Mouse (Mus musculus) stomach, embryonic 14.5 days (tissue): Measurements from ENCODE around the gene Magohb. TPM values are rescaled to one million over a fixed set of nuclear protein-coding genes. Genes with fewer than 3 reads are reported as not detected.
"Not testable (repeated sequence)": the region's sequence is repeated elsewhere in the genome, so short reads cannot be mapped to it uniquely, and the experiment has no call there.

Experiments
- ATAC-seq: fragments of 200-750 bp; cut with Nextera tagmentation; 2 replicates; pipeline ENCODE4 v1.8.0; 2017; ENCODE audit warnings: low read depth, moderate TSS enrichment; ENCODE audit not compliant: insufficient number of reproducible peaks, insufficient read depth, low FRiP score
- H3K27ac ChIP-seq: fragments of 300-500 bp; sonication (generic); 2 replicates; pipeline ENCODE4 v1.5.1; 2014; ENCODE audit warnings: mild to moderate bottlenecking, low read length, moderate library complexity, mixed read lengths
- H3K27me3 ChIP-seq: fragments of 300-500 bp; sonication (generic); 2 replicates; pipeline ENCODE4 v1.6.1; 2014; ENCODE audit warnings: low read length, control low read depth, mixed read lengths; ENCODE audit not compliant: control insufficient read depth, insufficient read depth
- H3K36me3 ChIP-seq: fragments of 300-500 bp; sonication (generic); 2 replicates; pipeline ENCODE4 v1.6.1; 2014; ENCODE audit warnings: mild to moderate bottlenecking, control low read depth, low read length, moderate library complexity, mixed read lengths; ENCODE audit not compliant: control insufficient read depth, insufficient read depth
- H3K4me1 ChIP-seq: fragments of 300-500 bp; sonication (generic); 2 replicates; pipeline ENCODE4 v1.6.1; 2014; ENCODE audit warnings: low read length, control low read depth, mixed read lengths; ENCODE audit not compliant: control insufficient read depth, insufficient read depth
- H3K4me2 ChIP-seq: fragments of 300-500 bp; sonication (generic); replicated peaks from 2 replicates; pipeline ENCODE4 v1.6.1; 2014; ENCODE audit warnings: low read depth, low read length, control low read depth
- H3K4me3 ChIP-seq: fragments of 300-500 bp; sonication (generic); 2 replicates; pipeline ENCODE4 v1.5.1; 2014; ENCODE audit warnings: low read depth, low read length, control low read depth
- H3K9ac ChIP-seq: fragments of 300-500 bp; sonication (generic); replicated peaks from 2 replicates; pipeline ENCODE4 v1.6.1; 2014; ENCODE audit warnings: low read depth, mild to moderate bottlenecking, control low read depth, low read length, moderate library complexity, mixed read lengths
- H3K9me3 ChIP-seq: fragments of 300-500 bp; sonication (generic); 2 replicates; pipeline ENCODE4 v1.6.1; 2016; ENCODE audit warnings: low read depth, low read length, control low read depth; ENCODE audit not compliant: control insufficient read depth
- WGBS: fragments of 180-500 bp; shearing (Covaris S2); extraction: QIAGEN DNeasy Blood & Tissue Kit; methylation state at CpG from one replicate; pipeline ENCODE4 v1.1.7; 2014; 5-methylcytosine and 5-hydroxymethylcytosine counted together
- polyA plus RNA-seq: library from polyadenylated mRNA; unstranded; fragments of >200 nt; fragmentation: Nextera tagmentation; extraction: Ambion mirVana; gene quantifications from 2 replicates; pipeline ENCODE4 v1.2.1, GENCODE M21; 2014

The Magohb gene
- polyA plus RNA-seq, 1 experiment from 2014 or later = 63.1 TPM

- ATAC-seq = no peak
- Histone ChIP-seq H3K27ac (no peak overlapping the region), H3K4me2 (no peak overlapping the region), H3K36me3 (no peaks in the 10 kb centered on the region), H3K4me1 (no peaks in the 10 kb centered on the region), H3K27me3 (no peaks in the 10 kb centered on the region), H3K4me3 (no peak overlapping the region), H3K9me3 (no peaks in the 10 kb centered on the region), H3K9ac (no peak overlapping the region)
- WGBS = 53% methylated on average over 3 of the region's 3 CpGs
These were observed 11.7 kb upstream of the Magohb start for GRCm38 (mm10) chr6:131304776-131305175.

GRCm38 (mm10) chr6:131298531-131298930 lies 5.5 kb upstream of the Magohb start:
- Histone ChIP-seq H3K9ac (no peak overlapping the region), H3K4me1 (no peaks in the 10 kb centered on the region), H3K36me3 (no peaks in the 10 kb centered on the region), H3K4me3 (no peak overlapping the region), H3K27ac (no peak overlapping the region), H3K4me2 (no peak overlapping the region), H3K9me3 (no peaks in the 10 kb centered on the region), H3K27me3 (no peaks in the 10 kb centered on the region)
- ATAC-seq = no peak

- peaks cover 7% of the 10 kb centered on the region; the same call in 1 of the 2 replicates for H3K4me1 ChIP-seq
- H3K27me3 ChIP-seq = no peaks in the 10 kb centered on the region
- no peak for ATAC-seq
- H3K4me3 ChIP-seq = no peak overlapping the region
- H3K36me3 ChIP-seq = no peaks in the 10 kb centered on the region
- no peak overlapping the region for H3K4me2 ChIP-seq
- H3K9me3 ChIP-seq = no peaks in the 10 kb centered on the region
- H3K27ac ChIP-seq = no peak overlapping the region
- 71% methylated on average over 5 of the region's 5 CpGs for WGBS
- no peak overlapping the region for H3K9ac ChIP-seq
These were observed 1.5 kb upstream of the Magohb start for GRCm38 (mm10) chr6:131294435-131295112.

- ATAC-seq = no peak
- Histone ChIP-seq H3K4me3 (no peak overlapping the region), H3K4me2 (peak overlapping the region; percentile 49; the same call in 1 of the 2 replicates)
These were observed 872 bp upstream of the Magohb start for GRCm38 (mm10) chr6:131293916-131294315.

GRCm38 (mm10) chr6:131292276-131292990 lies 611 bp downstream of the Magohb start:
- Histone ChIP-seq H3K36me3 (peaks cover 6% of the 10 kb centered on the region; the same call in 1 of the 2 replicates), H3K4me2 (peak overlapping the region; percentile 49), H3K9me3 (no peaks in the 10 kb centered on the region), H3K27ac (peak overlapping the region; percentile 72; the same call in 1 of the 2 replicates), H3K4me3 (peak overlapping the region; percentile 60), H3K4me1 (peaks cover 7% of the 10 kb centered on the region; the same call in 1 of the 2 replicates), H3K9ac (peak overlapping the region; percentile 62), H3K27me3 (no peaks in the 10 kb centered on the region)
- peak; percentile 40; the same call in 1 of the 2 replicates for ATAC-seq
- 16% methylated on average over 10 of the region's 10 CpGs for WGBS

More at GRCm38 (mm10) chr6:131293916-131294315, 872 bp upstream of the Magohb start:
- Histone ChIP-seq H3K9me3 (no peaks in the 10 kb centered on the region), H3K9ac (no peak overlapping the region), H3K27me3 (no peaks in the 10 kb centered on the region), H3K27ac (no peak overlapping the region), H3K36me3 (no peaks in the 10 kb centered on the region), H3K4me1 (peaks cover 7% of the 10 kb centered on the region; the same call in 1 of the 2 replicates)
- 82% methylated on average over 5 of the region's 5 CpGs for WGBS

GRCm38 (mm10) chr6:131290430-131290829 lies 2.6 kb downstream of the Magohb start:
- Histone ChIP-seq H3K27me3 (no peaks in the 10 kb centered on the region), H3K4me2 (no peak overlapping the region), H3K36me3 (peaks cover 6% of the 10 kb centered on the region; the same call in 1 of the 2 replicates), H3K27ac (no peak overlapping the region), H3K9me3 (no peaks in the 10 kb centered on the region), H3K4me1 (peaks cover 7% of the 10 kb centered on the region; the same call in 1 of the 2 replicates), H3K4me3 (no peak overlapping the region), H3K9ac (no peak overlapping the region)
- ATAC-seq = no peak
- WGBS = 14% methylated on average over 2 of the region's 2 CpGs

- H3K36me3 ChIP-seq, H3K4me2 ChIP-seq, ATAC-seq, H3K4me1 ChIP-seq, H3K9ac ChIP-seq, H3K27ac ChIP-seq, H3K9me3 ChIP-seq, H3K4me3 ChIP-seq, H3K27me3 ChIP-seq: not testable (repeated sequence)
- 94% methylated on average over 2 of the region's 2 CpGs for WGBS
These were observed 14.9 kb downstream of the Magohb start for GRCm38 (mm10) chr6:131278160-131278559.

- no peak for ATAC-seq
- H3K9ac ChIP-seq = no peak overlapping the region
- WGBS = 74% methylated on average over 4 of the region's 4 CpGs
- no peaks in the 10 kb centered on the region for H3K36me3 ChIP-seq
- no peak overlapping the region for H3K27ac ChIP-seq
- no peak overlapping the region for H3K4me3 ChIP-seq
- no peaks in the 10 kb centered on the region for H3K4me1 ChIP-seq
- no peaks in the 10 kb centered on the region for H3K9me3 ChIP-seq
- H3K4me2 ChIP-seq = no peak overlapping the region
- H3K27me3 ChIP-seq = no peaks in the 10 kb centered on the region
These were observed 16.4 kb downstream of the Magohb start for GRCm38 (mm10) chr6:131276659-131277058.
